Mouse (Mus musculus) erythroblast, embryonic 14.5 days (primary cell): Measurements from ENCODE around the gene Olfml1.

Source experiments
- GATA1 ChIP-seq: IDR thresholded peaks from 2 replicates; pipeline ENCODE4 v1.6.1; 2012; ENCODE audit warnings: low read length, inconsistent platforms, mixed read lengths
- TAL1 ChIP-seq: IDR thresholded peaks from 3 replicates; pipeline ENCODE4 v1.6.1; 2012; ENCODE audit warnings: low read length, inconsistent platforms, mixed read lengths

- TF ChIP-seq GATA1 (no peak), TAL1 (no peak)
These were observed 51.1 kb downstream of the Olfml1 start for GRCm38 (mm10) chr7:107618028-107618992.
